Mouse (Mus musculus) layer of hippocampus, postnatal 14 days (tissue): ENCODE data around the gene 1110025L11Rik. TPM values are rescaled to one million over a fixed set of nuclear protein-coding genes. Genes with fewer than 3 reads are reported as not detected.
"Not testable (repeated sequence)": the region's sequence is repeated elsewhere in the genome, so short reads cannot be mapped to it uniquely, and the experiment has no call there.

Experiments
- DNase-seq, 2 experiments: peaks; one replicate each; pipeline ENCODE4 v3.0.0; 2021 to 2022; ENCODE audit warnings: low spot score in 2 of 2, mixed read lengths in 1 of 2
- long read RNA-seq, 2 experiments: library from polyadenylated mRNA; stranded (forward); transcript quantifications; one replicate each; pipeline ENCODE4 v2.0.0; 2021
- total RNA-seq, 2 experiments: library from RNA; stranded (reverse); gene quantifications; 2 replicates each; pipeline ENCODE4 v1.2.3; 2021

The 1110025L11Rik gene
- not detected for total RNA-seq
- long read RNA-seq, experiment 1: 0 reads
- long read RNA-seq, experiment 2: 0 reads

DNA sequence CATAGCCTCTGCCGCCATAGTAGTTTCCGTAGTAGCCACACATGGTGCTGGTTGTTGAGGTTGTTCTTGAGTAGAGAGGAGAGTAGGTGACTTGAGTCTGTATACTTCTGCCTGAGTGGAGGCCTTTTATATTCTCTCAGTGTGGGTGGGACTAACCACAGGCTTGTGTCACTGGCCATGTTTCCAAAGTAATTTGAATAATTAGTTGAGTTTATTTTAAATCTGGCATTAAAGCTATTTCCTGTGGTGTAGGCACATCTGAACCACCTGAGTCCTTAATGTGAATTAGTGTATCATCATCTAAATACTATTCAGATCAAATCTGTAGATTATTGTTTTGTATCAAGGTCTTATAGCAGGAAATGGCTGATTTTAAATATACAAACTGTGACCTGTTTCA lies at the start of gene 1110025L11Rik:
1110025L11Rik (minus strand) TSS at position 101 of the 400 bp plus-strand sequence.
- not testable (repeated sequence) for DNase-seq

DNA sequence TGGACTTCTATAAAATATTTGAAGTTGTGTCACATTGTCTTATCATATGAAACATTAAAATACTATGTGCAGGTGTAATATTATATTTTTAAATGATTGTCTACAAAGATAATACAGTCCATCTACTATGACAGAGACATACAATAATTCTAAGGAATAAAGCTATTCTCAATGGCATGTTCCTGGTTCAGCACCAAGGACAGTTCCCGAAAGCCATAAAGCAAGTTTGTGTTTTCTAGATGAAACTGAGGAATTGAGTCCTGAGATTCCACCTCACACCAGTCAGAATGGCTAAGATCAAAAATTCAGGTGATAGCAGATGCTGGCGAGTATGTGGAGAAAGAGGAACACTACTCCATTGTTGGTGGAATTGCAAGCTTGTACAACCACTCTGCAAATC lies 7.2 kb upstream of the 1110025L11Rik start:
- not testable (repeated sequence) for DNase-seq

DNA sequence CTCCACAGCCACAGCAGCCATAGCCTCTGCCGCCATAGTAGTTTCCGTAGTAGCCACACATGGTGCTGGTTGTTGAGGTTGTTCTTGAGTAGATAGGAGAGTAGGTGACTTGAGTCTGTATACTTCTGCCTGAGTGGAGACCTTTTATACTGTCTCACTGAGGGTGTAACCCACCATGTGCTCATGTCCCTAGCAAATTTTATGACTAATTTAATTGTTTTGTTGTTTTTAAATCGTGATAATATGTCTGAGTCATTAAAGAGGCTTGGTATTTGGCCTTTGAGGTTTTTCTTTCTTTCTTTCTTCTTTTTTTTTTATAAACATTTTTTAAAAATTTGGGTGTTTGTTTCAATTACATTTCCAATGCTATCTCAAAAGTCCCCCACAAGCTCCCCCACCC lies 16.0 kb downstream of the 1110025L11Rik start, which contains the start of gene Krtap6-5:
Krtap6-5 (minus strand) TSS at position 101 of the 400 bp plus-strand sequence.
- no peak for DNase-seq

GRCm38 (mm10) chr16:89041372-89041771 lies 22.4 kb downstream of the 1110025L11Rik start, which contains the start of gene Gm10228:
Gm10228 (minus strand) TSS chr16:89041472.
- not testable (repeated sequence) for DNase-seq

- not testable (repeated sequence) for DNase-seq
These were observed 32.4 kb downstream of the 1110025L11Rik start, which contains the start of gene Krtap6-1 for GRCm38 (mm10) chr16:89031399-89031798. Krtap6-1 (plus strand) TSS chr16:89031699.

DNA sequence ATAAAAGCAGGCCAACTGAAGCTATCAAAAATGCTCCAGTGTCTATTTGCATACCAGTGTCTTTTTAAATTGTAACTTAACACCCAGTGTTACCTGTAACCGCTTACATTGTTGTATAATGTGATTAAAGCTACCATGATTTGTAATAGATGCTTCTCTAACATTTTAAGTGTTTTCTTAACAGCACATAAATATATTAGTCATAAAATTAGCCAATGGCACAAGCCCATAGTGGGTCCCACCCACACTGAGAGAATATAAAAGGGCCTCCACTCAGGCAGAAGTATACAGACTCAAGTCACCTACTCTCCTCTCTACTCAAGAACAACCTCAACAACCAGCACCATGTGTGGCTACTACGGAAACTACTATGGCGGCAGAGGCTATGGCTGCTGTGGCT lies 48.8 kb downstream of the 1110025L11Rik start, which contains the start of gene Gm10229:
Gm10229 (plus strand) TSS at position 301 of the 400 bp plus-strand sequence.
- not testable (repeated sequence) for DNase-seq

GRCm38 (mm10) chr16:89013973-89014372 lies 49.8 kb downstream of the 1110025L11Rik start:
- DNase-seq: no peak

Other genes starting within 250 kb of the 1110025L11Rik start
- gene Krtap15, start 243.8 kb downstream of the 1110025L11Rik start, total RNA-seq: not detected
- not detected for gene Krtap14, start 237.9 kb downstream of the 1110025L11Rik start, total RNA-seq
- not detected for gene Krtap19-1, start 194.6 kb downstream of the 1110025L11Rik start, total RNA-seq
- not detected for gene Krtap19-2, start 189.7 kb downstream of the 1110025L11Rik start, total RNA-seq
- gene Krtap19-3, start 186.0 kb downstream of the 1110025L11Rik start, total RNA-seq: not detected
- gene Krtap19-4, start 178.9 kb downstream of the 1110025L11Rik start, total RNA-seq: not detected
- not detected for gene Krtap19-5, start 167.5 kb downstream of the 1110025L11Rik start, total RNA-seq
- not detected for gene Krtap19-9b, start 131.7 kb downstream of the 1110025L11Rik start, total RNA-seq
- gene Krtap16-3, start 101.1 kb downstream of the 1110025L11Rik start, total RNA-seq: not detected
- gene Krtap22-2, start 53.2 kb downstream of the 1110025L11Rik start, total RNA-seq: not detected
- not detected for gene Gm10229, start 48.7 kb downstream of the 1110025L11Rik start, total RNA-seq
- gene Krtap6-1, start 32.3 kb downstream of the 1110025L11Rik start, total RNA-seq: not detected
- gene Gm10228, start 22.5 kb downstream of the 1110025L11Rik start, total RNA-seq: not detected
- not detected for gene Krtap6-5, start 16.1 kb downstream of the 1110025L11Rik start, total RNA-seq
- gene Krtap6-3, start 20.0 kb upstream of the 1110025L11Rik start, total RNA-seq: not detected
- not detected for gene Gm6358, start 76.8 kb upstream of the 1110025L11Rik start, total RNA-seq
- gene Gm10061, start 87.1 kb upstream of the 1110025L11Rik start, total RNA-seq: not detected
- gene Gm9789, start 94.0 kb upstream of the 1110025L11Rik start, total RNA-seq: not detected
- not detected for gene Gm7735, start 105.5 kb upstream of the 1110025L11Rik start, total RNA-seq
- gene 1110057P08Rik, start 110.7 kb upstream of the 1110025L11Rik start, total RNA-seq: not detected
- not detected for gene Krtap20-2, start 141.9 kb upstream of the 1110025L11Rik start, total RNA-seq